Mouse (Mus musculus) cerebellum, postnatal 4 days (tissue): ENCODE data around the gene Defb26.

Experiments
- DNase-seq, 2 experiments: peaks; one replicate each; pipeline ENCODE4 v3.0.0; 2022; ENCODE audit warnings: low spot score in 2 of 2, mixed read lengths in 1 of 2

Defb26 gene

GRCm38 (mm10) chr2:152464570-152465150 lies 46.8 kb downstream of the Defb26 start, which contains the start of gene Defb23:
TSS of gene Defb23 (minus strand) at chr2:152464620.
- DNase-seq = no peak

- no peak for DNase-seq
Observed at GRCm38 (mm10) chr2:152459241-152459640, 52.3 kb downstream of the Defb26 start.
